Mouse (Mus musculus) leukemia stem cell, adult 10-12 weeks (primary cell): ENCODE data around the gene Anks6. TPM values are rescaled to one million over a fixed set of nuclear protein-coding genes. Genes with fewer than 3 reads are reported as not detected.

Experiments used
- polyA plus RNA-seq: library from polyadenylated mRNA; stranded (reverse); fragments of >175 nt; gene quantifications from 2 replicates; pipeline ENCODE4 v1.2.3, GENCODE M21; 2012; ENCODE audit warnings: low replicate concordance

Gene Anks6
- 0.42 and 0.52 TPM in 2 replicates for polyA plus RNA-seq

DNA sequence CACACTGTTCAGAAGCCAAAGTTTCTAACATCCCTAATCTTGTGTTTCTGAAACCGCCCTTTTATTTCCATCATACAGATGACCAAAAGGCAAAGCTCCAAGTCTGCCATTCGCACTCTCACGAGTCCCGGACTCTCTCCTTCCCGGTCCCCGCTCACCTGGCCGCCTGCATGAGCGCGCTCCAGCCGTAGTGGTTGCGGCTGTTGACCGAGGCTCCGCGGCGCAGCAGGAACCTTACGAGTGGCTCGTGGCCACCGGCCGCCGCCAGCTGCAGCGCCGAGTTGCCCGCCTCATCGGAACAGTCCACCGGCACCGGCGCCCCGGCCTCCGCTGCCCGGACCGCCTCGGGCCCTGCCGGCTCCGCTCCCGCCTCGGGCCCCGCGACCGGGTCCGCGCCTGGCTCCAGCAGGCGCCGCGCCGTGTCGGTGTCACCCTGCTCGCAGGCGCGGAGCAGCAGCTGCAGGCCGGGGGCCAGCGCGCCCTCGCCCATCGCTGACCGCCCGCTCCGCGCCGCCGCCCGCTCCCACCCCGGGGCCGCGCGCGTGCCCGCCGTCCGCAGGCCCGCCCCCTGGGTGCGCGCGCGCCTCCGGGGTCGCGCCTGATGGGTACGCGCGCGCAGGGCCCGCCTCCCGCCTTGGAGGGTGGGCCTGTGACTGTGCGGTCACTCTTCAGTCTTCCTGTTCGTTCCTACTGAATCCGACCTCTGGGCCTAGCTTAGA is at the start of gene Anks6:
Anks6 (minus strand) TSS at position 637 of the 719 bp plus-strand sequence.

DNA sequence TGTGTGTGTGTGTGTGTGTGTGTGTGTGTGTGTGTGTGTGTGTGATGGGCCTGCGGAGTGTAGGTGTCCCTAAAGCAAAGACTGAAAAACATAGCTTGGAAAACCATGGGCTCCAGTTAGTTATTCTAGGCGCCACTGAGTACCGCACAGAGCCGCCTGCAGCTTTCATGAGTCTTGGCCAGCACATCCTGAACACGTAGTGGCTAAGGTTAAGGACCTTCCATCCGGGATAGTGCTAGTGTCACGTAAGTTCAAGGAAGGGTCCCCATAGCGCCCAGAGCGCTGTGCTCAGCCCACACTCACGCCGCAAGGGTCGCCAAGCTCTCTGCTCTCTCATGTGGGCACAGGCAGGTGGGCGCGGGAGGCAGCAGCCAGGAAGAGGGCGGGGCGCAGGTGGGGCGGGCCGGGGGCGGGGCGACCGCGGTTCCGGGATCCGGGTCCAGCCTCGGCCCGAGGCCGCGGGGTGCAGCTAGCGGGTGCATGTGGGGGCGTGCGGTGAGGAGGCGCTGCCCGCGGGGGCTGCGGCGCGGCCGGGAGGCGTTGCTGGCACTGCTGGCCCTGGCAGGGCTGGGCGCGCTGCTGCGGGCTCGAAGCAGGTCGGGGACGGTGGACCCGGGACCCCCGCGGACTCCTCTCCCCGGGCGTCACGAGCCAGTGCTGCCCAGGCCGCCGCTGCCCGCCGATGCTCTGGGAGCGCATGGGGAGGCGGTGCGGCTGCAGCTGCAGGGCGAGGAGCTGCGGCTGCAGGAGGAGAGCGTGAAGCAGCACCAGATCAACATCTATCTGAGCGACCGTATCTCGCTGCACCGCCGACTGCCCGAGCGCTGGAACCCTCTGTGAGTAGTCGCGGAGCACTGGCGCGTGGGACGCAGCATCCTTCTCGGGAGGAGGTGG is 34.5 kb upstream of the Anks6 start, which contains the start of gene Galnt12:
Galnt12 (plus strand) TSS at position 417 of the 894 bp plus-strand sequence.

DNA sequence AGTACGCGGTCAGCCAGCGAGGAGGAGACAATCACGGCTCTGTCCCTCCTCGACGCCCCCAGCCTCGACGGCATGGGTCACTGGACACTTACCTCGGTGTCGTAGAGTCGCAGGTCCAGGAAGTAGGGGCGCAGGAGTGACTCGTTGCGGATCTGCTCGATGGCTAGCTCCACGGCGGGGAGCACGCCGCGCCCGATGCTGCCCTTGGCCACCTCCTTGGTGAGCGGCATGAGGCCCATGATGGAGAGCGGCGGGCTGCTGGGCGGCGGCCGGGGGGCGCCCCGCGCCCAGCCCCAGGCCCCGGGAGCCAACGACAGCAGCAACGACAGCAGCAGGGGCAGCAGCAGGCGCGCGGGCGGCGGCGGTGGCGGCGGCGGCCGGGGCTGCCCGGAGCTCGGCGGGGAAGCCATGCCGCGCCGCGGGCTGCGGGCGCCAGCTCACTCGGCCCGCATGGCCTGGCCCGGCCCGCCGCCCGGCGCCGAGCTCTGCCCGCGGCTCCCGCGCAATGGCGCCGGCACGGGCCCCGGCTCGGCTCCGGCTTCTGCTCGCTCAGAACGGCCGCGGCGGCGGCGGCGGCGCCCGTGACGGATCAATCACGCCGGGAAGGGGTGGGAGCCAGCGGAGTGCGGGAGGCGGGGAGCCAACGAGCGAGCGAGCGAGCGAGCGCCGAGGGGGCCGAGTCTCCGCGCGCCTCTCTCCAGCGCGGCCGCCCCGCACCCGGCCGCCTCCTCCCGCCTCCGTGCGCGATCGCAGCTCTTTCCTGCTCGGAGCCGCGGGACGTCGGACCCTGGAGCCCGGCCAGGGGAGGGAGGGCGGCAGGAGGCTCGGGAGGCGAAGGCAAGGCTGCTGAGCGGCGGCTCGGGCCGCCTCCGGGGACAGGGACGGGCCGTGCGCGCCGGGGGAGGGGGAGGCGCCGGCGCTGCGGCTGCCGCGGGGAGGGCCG is 65.9 kb downstream of the Anks6 start, which contains the start of gene Gabbr2:
Gabbr2 (minus strand) TSS at position 858 of the 943 bp plus-strand sequence.

Other genes with a start within 250 kb of the Anks6 start
- 0.03 TPM in 1 of 2 replicates, not detected in the other for gene Gabbr2, start 65.6 kb downstream of the Anks6 start, polyA plus RNA-seq
- 1.6 and 2.9 TPM in 2 replicates for gene Galnt12, start 34.5 kb upstream of the Anks6 start, polyA plus RNA-seq
- gene Col15a1, start 150.7 kb upstream of the Anks6 start, polyA plus RNA-seq = 0.74 and 0.75 TPM in 2 replicates